Mouse (Mus musculus) neural tube, embryonic 12.5 days (tissue): ENCODE data around the gene Golt1b. TPM values are rescaled to one million over a fixed set of nuclear protein-coding genes. Genes with fewer than 3 reads are reported as not detected.
"Not testable (repeated sequence)": the region's sequence is repeated elsewhere in the genome, so short reads cannot be mapped to it uniquely, and the experiment has no call there.

Experiments
- ATAC-seq: fragments of 200-750 bp; cut with Nextera tagmentation; 2 replicates; pipeline ENCODE4 v1.8.0; 2017; ENCODE audit warnings: low read depth, mild to moderate bottlenecking, moderate TSS enrichment, moderate library complexity; ENCODE audit not compliant: low FRiP score
- H3K27ac ChIP-seq: fragments of 300-500 bp; sonication (generic); 2 replicates; pipeline ENCODE4 v1.5.1; 2016
- H3K27me3 ChIP-seq: fragments of 300-500 bp; sonication (generic); replicated peaks from 2 replicates; pipeline ENCODE4 v1.6.1; 2016; ENCODE audit warnings: mild to moderate bottlenecking
- H3K36me3 ChIP-seq: fragments of 300-500 bp; sonication (generic); 2 replicates; pipeline ENCODE4 v1.6.1; 2016; ENCODE audit warnings: mild to moderate bottlenecking
- H3K4me1 ChIP-seq: fragments of 300-500 bp; sonication (generic); 2 replicates; pipeline ENCODE4 v1.6.1; 2016
- H3K4me2 ChIP-seq: fragments of 300-500 bp; sonication (generic); replicated peaks from 2 replicates; pipeline ENCODE4 v1.6.1; 2016; ENCODE audit warnings: mild to moderate bottlenecking
- H3K4me3 ChIP-seq: fragments of 300-500 bp; sonication (generic); 2 replicates; pipeline ENCODE4 v1.5.1; 2016
- H3K9ac ChIP-seq: fragments of 300-500 bp; sonication (generic); 2 replicates; pipeline ENCODE4 v1.6.1; 2016; ENCODE audit warnings: mild to moderate bottlenecking
- H3K9me3 ChIP-seq: fragments of 300-500 bp; sonication (generic); 2 replicates; pipeline ENCODE4 v1.6.1; 2016; ENCODE audit warnings: mild to moderate bottlenecking
- WGBS: fragments of 180-500 bp; shearing (Covaris S2); methylation state at CpG from one replicate; pipeline ENCODE4 v1.1.7; 2016; 5-methylcytosine and 5-hydroxymethylcytosine counted together
- polyA plus RNA-seq: library from polyadenylated mRNA; unstranded; fragments of >200 nt; fragmentation: Nextera tagmentation; extraction: Ambion mirVana; gene quantifications from 2 replicates; pipeline ENCODE4 v1.2.1, GENCODE M21; 2016

Gene Golt1b
- 89.3 and 92.0 TPM in 2 replicates for polyA plus RNA-seq

DNA sequence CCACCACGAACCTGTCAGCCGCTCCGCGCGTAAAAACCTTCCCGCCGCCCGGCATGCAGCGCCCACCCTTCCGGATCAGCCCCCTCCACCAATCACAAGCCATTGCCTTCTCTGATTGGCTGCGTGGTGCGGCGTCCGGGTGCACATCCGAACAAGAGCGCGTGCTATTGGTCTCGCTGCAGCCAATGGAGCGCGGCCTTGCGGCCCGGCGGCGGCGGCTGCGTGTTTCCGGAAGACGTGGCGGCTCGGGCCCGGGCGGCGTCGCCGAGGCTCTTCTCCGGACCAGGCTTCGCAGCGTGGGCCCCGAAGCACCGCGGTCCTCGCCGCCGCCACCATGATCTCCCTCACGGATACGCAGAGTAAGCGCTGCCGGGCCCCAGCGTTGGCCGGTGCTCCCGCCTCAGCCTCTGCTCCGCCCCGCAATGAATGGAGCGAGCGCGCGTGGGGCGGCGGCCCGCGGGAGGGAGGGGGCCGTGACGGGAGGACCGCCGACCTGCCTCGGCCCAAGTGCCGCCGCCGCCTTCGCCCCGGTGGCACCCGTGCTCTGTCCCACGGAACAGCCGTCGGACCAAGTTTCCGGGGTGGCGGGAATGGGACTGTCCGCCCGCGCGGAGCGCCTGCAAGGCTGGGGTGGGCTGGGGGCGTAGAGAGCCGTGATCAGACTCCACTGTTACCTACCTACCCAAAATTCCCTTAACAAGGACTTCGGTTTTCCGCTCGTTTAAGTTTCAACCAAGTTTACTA is at the start of gene Golt1b, which contains the start of gene Recql:
TSS of gene Golt1b (plus strand) at position 211 of the 744 bp plus-strand sequence.
TSS of gene Recql (minus strand) at position 77 of the 744 bp plus-strand sequence.
- Histone ChIP-seq H3K4me3 (peak within 1 kb of the TSS; percentile 89), H3K27ac (no peak within 1 kb of the TSS), H3K4me1 (peaks cover 13% of the 10 kb centered on the region), H3K4me2 (peak within 1 kb of the TSS; percentile 77), H3K27me3 (no peaks in the 10 kb centered on the region), H3K9ac (peak within 1 kb of the TSS; percentile 90), H3K9me3 (no peaks in the 10 kb centered on the region), H3K36me3 (no peaks in the 10 kb centered on the region; the same call in 1 of the 2 replicates)
- peak; percentile 100 for ATAC-seq
- under 1% methylated on average over 87 of the region's 87 CpGs for WGBS

GRCm38 (mm10) chr6:142338961-142339360 is 48.1 kb upstream of the Golt1b start:
- H3K36me3 ChIP-seq: no peaks in the 10 kb centered on the region
- no peak overlapping the region for H3K9ac ChIP-seq
- H3K4me3 ChIP-seq: no peak overlapping the region
- 73% methylated on average over 2 of the region's 2 CpGs for WGBS
- H3K4me2 ChIP-seq: no peak overlapping the region
- no peaks in the 10 kb centered on the region for H3K9me3 ChIP-seq
- H3K27me3 ChIP-seq: no peaks in the 10 kb centered on the region
- H3K4me1 ChIP-seq: no peaks in the 10 kb centered on the region
- ATAC-seq: no peak
- no peak overlapping the region for H3K27ac ChIP-seq

- Histone ChIP-seq H3K4me1 (no peaks in the 10 kb centered on the region), H3K27ac (no peak overlapping the region), H3K4me2 (no peak overlapping the region), H3K9me3 (no peaks in the 10 kb centered on the region), H3K4me3 (no peak overlapping the region), H3K9ac (no peak overlapping the region), H3K36me3 (no peaks in the 10 kb centered on the region), H3K27me3 (no peaks in the 10 kb centered on the region)
- WGBS: 53% methylated on average over 2 of the region's 2 CpGs
- ATAC-seq: no peak
These were observed 47.4 kb upstream of the Golt1b start for GRCm38 (mm10) chr6:142339576-142339975.

- Histone ChIP-seq H3K9ac (no peak overlapping the region), H3K4me1 (no peaks in the 10 kb centered on the region), H3K27ac (no peak overlapping the region), H3K36me3 (peaks cover 1% of the 10 kb centered on the region; the same call in 1 of the 2 replicates), H3K27me3 (no peaks in the 10 kb centered on the region), H3K4me3 (no peak overlapping the region), H3K9me3 (no peaks in the 10 kb centered on the region), H3K4me2 (no peak overlapping the region)
- 81% methylated on average over 2 of the region's 2 CpGs for WGBS
- ATAC-seq: no peak
These were observed 43.5 kb upstream of the Golt1b start for GRCm38 (mm10) chr6:142343561-142343960.

DNA sequence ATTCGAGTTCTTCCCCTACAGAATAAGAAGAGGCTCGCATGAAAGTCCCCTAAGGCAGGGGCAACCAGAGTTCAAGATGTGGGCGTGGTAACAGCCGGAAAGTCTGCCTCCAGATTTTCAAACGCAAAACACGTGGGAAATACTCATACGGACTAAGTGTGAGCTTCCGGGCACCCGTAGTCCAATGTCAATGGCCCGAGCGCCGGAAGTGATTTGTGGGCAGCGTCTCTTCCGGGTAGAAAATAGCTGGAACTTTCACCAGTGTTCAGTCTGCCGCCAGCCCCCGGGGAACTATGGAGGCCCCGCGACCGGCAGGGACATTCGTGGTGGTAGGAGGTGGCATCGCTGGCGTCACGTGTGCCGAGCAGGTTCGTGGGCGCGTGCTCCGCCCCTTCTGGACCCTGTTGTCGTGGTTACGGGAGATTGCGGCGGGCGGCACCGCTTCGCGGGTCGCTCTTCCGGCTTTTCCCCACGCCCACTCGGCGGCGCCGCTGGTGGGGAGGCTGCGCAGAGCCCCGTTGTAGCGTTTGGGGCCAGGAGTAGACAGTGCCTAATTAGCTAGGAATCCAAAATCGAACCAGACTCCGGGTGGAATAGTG is 41.5 kb upstream of the Golt1b start, which contains the start of gene Pyroxd1:
TSS of gene Pyroxd1 (plus strand) at position 215 of the 599 bp plus-strand sequence.
- ATAC-seq: peak; percentile 94
- Histone ChIP-seq H3K27ac (no peak within 1 kb of the TSS), H3K36me3 (peaks cover 15% of the 10 kb centered on the region; the same call in 1 of the 2 replicates), H3K9me3 (no peaks in the 10 kb centered on the region), H3K4me1 (no peaks in the 10 kb centered on the region), H3K9ac (peak within 1 kb of the TSS; percentile 66), H3K4me3 (peak within 1 kb of the TSS; percentile 62), H3K4me2 (peak within 1 kb of the TSS; percentile 53), H3K27me3 (no peaks in the 10 kb centered on the region)
- under 1% methylated on average over 48 of the region's 48 CpGs for WGBS

GRCm38 (mm10) chr6:142346181-142347110 is 40.6 kb upstream of the Golt1b start:
- H3K9ac ChIP-seq: peak overlapping the region; percentile 66; the same call in 1 of the 2 replicates
- peaks cover 20% of the 10 kb centered on the region for H3K36me3 ChIP-seq
- 63% methylated on average over 12 of the region's 12 CpGs for WGBS
- no peak overlapping the region for H3K27ac ChIP-seq
- H3K27me3 ChIP-seq: no peaks in the 10 kb centered on the region
- no peaks in the 10 kb centered on the region for H3K4me1 ChIP-seq
- ATAC-seq: no peak
- peak overlapping the region; percentile 62 for H3K4me3 ChIP-seq
- peak overlapping the region; percentile 53 for H3K4me2 ChIP-seq
- H3K9me3 ChIP-seq: no peaks in the 10 kb centered on the region

- Histone ChIP-seq H3K27me3 (no peaks in the 10 kb centered on the region), H3K36me3 (peaks cover 32% of the 10 kb centered on the region), H3K27ac (no peak overlapping the region), H3K4me1 (no peaks in the 10 kb centered on the region), H3K9ac (no peak overlapping the region), H3K4me3 (no peak overlapping the region), H3K9me3 (no peaks in the 10 kb centered on the region), H3K4me2 (no peak overlapping the region)
- 85% methylated on average over 11 of the region's 11 CpGs for WGBS
- no peak for ATAC-seq
These were observed 39.3 kb upstream of the Golt1b start for GRCm38 (mm10) chr6:142347431-142348385.

DNA sequence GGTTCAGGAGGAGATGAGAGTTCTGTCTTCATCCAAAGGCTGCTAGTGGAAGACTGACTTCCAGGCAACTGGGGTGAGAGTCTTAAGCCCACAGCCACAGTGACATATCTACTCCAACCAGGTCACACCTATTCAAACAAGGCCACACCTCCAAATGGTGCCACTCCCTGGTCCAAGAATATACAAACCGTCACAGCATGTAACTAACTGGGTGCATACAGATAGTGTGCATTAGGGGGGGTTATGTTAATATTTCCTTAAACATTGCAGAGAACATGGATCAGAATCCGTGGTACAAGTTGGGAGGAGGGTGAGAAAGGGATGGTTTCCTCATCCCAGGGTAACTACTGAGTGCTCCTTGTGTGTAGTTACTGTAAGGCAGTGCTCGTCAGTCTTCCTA is 34.9 kb upstream of the Golt1b start:
- H3K4me3 ChIP-seq, H3K9me3 ChIP-seq, H3K9ac ChIP-seq, H3K27me3 ChIP-seq, H3K4me1 ChIP-seq, H3K27ac ChIP-seq, H3K4me2 ChIP-seq, ATAC-seq: not testable (repeated sequence)
- H3K36me3 ChIP-seq: peaks cover 60% of the 10 kb centered on the region
- WGBS: 88% methylated on average over 3 of the region's 3 CpGs

DNA sequence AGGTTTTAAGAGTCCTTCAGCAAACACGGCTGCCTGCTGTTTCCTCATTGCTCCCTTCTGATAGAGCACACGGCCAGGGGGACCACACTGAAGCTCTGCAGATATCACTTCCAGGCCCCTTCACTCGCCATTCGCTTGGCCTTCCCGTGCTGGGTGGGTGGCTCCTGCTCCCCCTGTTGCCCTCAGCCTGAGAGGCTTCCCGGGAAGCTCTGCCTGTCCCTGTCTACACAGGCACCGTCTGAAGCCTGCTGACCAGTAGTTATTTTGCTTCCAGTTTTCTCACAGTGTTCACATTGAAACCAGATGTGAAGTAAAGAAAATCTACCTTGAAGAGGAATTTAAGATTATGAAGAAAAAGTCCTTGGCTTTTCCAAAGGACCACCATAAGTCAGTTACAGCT is 29.9 kb upstream of the Golt1b start:
- WGBS: 75% methylated on average over 7 of the region's 7 CpGs

DNA sequence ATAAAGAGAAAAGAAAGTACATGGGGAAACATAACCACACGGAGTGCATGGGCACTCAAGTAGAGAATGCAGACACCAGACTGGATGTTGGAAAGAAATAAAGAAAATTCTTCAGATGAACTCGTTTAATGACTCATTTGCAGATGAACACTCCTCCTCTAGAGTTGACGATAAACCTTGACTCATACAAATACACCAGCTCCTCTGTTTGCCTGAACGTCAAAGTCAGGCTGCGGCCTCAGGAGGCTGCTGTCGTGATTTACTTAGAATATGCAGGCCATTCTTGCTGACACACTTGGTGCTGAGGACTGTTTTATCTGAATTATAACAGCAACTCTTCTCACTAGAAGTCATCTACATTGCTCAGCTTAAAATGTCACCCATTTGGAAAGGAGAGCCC is 25.0 kb upstream of the Golt1b start:
- Histone ChIP-seq H3K9me3 (no peaks in the 10 kb centered on the region), H3K36me3 (peaks cover 66% of the 10 kb centered on the region), H3K4me1 (no peaks in the 10 kb centered on the region), H3K27ac (no peak overlapping the region), H3K4me2 (no peak overlapping the region), H3K27me3 (no peaks in the 10 kb centered on the region), H3K4me3 (no peak overlapping the region), H3K9ac (no peak overlapping the region)
- WGBS: 91% methylated on average over 6 of the region's 6 CpGs
- ATAC-seq: no peak

More for the DNA sequence above, 29.9 kb upstream of the Golt1b start:
- Histone ChIP-seq H3K4me2 (no peak overlapping the region), H3K9ac (no peak overlapping the region), H3K9me3 (no peaks in the 10 kb centered on the region), H3K4me1 (no peaks in the 10 kb centered on the region), H3K27ac (no peak overlapping the region), H3K36me3 (peaks cover 69% of the 10 kb centered on the region), H3K27me3 (no peaks in the 10 kb centered on the region), H3K4me3 (no peak overlapping the region)
- ATAC-seq: no peak

GRCm38 (mm10) chr6:142363019-142363576 is 23.9 kb upstream of the Golt1b start:
- Histone ChIP-seq H3K9me3 (no peaks in the 10 kb centered on the region), H3K9ac (no peak overlapping the region), H3K36me3 (peaks cover 59% of the 10 kb centered on the region), H3K4me3 (no peak overlapping the region), H3K27me3 (no peaks in the 10 kb centered on the region), H3K4me2 (no peak overlapping the region), H3K4me1 (no peaks in the 10 kb centered on the region), H3K27ac (no peak overlapping the region)
- WGBS: 74% methylated on average over 9 of the region's 9 CpGs
- ATAC-seq: no peak
